Mouse (Mus musculus): ENCODE data around the gene Ttc7.
A peak's percentile ranks its signal among the peaks of the same experiment; 100 is the strongest.

The Ttc7 gene

DNA sequence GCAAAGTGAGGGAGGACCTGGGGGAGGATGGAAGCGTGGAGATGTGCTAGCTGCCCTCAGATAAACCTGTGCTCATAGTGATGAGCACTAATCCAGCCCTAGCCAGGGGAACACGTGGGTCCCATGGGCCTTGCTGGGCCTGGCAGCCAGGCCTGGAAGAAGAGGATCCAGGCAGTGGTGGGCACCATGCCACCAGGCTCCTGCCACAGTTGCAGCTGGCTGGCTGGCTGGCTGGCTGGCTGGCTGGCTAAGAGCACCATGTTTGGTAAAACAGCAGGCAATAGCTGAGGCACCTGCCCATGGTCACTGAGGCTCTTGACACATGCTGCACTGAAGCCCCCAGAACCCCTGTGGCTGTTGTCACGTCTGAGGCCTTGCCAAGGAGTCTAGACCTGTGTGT is 85.0 kb downstream of the Ttc7 start:
- DNase-seq (ENCODE audit: low spot score in 2 of 2), result peak; percentile 57 to 86

GRCm38 (mm10) chr17:87368481-87368880 is 85.8 kb downstream of the Ttc7 start:
- DNase-seq (ENCODE audit: low spot score in 2 of 2), result no peak

DNA sequence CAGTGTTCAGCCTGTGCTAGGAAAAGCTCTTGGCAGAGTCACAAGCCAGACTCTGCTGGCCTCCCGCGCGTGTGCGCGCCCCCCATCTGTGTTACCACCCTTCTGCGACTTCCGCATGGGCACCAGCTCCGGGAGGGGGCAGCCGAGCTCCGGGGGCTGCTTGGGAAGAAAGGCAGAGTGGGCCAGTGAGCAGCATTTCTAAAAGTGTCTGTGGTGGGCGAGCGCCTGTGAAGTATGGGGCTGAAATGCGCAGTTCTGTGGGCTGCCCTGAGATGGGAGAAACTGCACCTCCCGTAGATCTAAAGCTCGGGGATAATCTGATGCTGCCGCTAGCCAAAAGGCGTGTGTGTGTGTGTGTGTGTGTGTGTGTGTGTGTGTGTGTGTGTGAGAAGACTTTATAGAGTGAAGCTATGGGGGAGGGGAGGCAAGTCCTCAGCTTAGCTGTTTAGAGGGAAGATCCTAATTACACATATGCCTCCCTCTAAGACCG is 86.6 kb downstream of the Ttc7 start:
- no peak for DNase-seq (ENCODE audit: low spot score in 2 of 2)

GRCm38 (mm10) chr17:87372189-87372588 is 89.5 kb downstream of the Ttc7 start:
- no peak for DNase-seq (ENCODE audit: low spot score in 2 of 2)

DNA sequence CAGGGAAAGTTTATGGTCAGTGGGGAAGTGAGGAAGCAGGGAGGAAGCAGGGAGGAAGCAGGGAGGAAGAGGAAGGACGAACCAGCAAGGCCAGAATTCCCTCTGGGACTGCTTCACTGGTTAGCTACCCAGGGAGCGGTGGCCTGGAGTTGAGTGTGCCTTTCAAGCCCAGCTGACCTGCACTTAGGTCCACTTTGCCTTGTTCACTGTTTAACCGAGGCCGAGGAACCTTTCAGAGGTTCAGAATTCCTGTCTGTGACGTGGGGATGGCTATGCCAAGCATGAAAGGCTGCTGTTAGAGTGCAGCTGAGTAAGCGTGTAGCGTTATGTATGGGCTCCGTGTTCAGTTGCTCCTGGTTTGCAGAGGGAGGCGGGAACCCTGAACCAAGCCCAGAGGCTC is 90.6 kb downstream of the Ttc7 start:
- DNase-seq (ENCODE audit: low spot score in 2 of 2), result no peak

DNA sequence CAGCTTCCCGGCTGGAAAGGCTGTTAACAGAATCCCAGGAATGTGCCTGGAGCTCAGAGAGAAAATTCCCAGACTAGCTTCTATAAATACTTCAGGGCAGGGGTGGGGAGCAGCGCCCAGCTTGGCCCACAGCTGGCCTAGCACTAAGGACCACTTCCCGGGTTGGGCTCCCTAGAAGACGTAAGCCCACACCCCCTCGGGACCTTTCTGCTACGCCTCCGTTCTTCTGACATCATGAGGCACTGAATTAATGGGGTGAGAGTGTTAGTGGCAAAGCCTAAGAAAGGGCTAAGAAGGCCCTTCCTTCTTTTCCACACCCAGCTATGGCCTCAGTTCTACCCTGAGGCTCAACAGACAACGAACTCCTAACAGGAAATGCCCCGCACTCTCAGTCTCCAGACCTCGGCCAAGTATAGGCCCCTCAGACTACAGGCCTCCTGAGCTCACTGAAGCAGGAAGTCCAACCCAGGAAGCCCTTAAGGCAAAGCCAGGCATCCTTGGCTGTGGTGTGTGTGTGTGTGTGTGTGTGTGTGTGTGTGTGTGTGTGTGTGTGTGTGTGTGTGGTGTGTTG is 93.3 kb downstream of the Ttc7 start:
- no peak for DNase-seq (ENCODE audit: low spot score in 2 of 2)

- no peak for DNase-seq (ENCODE audit: low spot score in 2 of 2)
These were observed 94.3 kb downstream of the Ttc7 start for GRCm38 (mm10) chr17:87376831-87377471.

DNA sequence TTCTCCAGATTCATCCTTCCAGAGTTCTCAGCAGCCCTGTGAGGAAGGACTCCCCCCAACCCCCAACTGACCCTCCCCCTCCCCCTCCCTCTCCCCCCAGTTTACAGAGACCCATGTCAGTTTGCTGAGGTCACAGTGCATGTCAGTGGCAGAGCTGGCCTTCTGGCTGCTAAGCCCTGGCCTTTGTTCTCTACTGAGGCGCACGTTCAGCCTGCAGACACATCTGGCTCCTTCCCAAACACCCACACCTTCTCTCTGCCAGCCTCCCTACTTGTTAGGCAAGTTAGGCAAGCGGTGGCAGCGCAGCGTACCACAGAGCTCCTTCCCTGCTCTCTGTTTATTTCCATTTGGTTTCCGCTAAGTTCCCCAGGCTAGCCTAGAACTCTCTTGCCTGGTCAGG is 94.8 kb downstream of the Ttc7 start:
- no peak for DNase-seq (ENCODE audit: low spot score in 2 of 2)

DNA sequence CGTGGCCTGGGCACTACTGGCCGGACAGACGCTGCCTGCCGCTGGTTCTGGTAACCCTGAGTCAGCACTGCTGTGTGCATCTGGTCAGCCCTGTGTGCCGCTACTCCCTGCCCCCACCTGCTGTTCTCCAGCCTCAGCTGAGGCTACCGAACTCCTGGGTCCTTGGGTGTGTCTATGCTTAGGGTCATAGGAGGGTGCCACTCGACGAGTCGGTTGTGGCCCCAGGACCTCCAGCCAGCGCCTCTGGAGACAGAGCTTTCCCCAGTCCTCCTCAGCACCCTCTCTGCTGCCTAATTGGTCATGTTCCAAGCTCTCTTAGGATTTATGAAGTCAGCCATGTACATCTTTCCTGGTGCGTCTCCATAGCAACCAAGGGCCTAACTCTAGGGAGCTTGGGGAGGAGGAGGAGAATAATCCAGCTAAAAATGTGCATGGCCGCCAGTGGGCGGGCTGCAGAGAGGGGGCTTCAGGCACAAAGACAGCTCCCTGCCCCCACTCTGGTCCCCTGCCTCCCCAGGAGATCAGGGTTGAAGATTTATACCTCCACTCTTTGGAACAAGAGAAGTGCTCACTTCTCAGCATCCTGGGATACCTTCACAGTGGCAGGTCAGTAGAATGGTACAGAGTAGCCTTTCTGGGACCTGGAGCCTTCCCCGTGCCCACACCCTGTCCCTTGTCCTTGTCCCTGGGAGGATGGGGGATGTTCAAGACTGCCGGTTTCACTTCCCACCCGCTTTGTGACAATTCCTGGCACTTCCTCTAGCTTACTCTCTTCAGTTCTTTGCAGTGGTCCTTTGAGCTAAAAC is 95.9 kb downstream of the Ttc7 start:
- no peak for DNase-seq (ENCODE audit: low spot score in 2 of 2)

- DNase-seq (ENCODE audit: low spot score in 2 of 2), result no peak
These were observed 96.5 kb downstream of the Ttc7 start for GRCm38 (mm10) chr17:87379160-87379624.

DNA sequence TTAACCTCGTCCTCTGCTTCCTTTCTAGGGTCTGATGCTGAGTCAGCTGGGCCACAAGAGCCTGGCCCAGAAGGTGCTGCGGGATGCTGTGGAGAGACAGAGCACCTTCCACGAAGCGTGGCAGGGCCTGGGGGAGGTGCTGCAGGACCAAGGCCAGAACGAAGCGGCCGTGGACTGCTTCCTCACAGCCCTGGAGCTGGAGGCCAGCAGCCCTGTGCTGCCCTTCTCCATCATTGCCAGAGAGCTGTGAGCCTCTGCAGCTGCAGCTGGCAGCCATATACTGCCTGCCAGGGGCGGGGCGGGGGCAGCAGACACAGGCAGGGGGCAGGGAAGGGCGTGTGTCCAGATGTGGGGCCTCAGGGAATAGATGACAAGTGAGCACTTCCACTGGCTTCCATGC is 97.1 kb downstream of the Ttc7 start:
- DNase-seq (ENCODE audit: low spot score in 2 of 2), result no peak

DNA sequence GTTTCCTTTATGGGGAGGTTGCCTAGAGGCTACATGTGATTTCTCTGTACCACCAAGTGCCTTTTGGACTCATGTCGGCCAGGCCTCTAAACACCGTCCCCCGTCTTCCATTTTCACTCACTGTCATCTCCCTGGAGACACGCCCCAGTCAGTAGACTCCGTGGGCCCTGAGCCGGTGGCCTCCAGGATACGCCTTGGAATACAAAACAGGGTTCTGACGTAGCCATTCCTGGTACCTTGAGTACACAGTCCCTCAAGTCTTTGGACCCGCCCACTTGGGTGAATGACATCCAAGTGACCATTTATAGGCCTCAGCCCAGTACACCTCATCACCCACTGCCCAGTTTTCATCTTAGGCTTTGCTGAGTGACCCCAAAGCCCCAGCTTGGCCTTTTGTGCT is 98.0 kb downstream of the Ttc7 start:
- no peak for DNase-seq (ENCODE audit: low spot score in 2 of 2)

DNA sequence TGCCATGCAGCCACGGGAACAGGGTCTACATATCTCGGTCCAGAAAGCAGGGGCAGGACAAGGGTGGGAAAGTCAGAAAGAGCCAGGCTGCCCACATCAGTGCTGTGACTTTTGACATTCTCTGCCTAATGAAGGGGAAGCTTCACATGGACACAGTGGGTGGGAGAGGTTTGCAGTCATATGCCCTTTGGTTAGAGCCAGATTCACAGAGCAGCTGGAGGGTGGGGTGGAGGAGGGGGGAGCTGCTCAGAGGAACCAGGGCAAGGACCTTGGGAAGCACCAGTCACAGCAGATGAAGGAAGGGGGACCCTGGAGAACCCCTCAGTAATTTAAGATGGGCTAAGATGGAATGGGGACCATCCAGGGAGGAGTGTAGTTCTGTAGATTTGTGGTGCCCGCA is 103.1 kb downstream of the Ttc7 start:
- no peak for DNase-seq (ENCODE audit: low spot score in 2 of 2)

DNA sequence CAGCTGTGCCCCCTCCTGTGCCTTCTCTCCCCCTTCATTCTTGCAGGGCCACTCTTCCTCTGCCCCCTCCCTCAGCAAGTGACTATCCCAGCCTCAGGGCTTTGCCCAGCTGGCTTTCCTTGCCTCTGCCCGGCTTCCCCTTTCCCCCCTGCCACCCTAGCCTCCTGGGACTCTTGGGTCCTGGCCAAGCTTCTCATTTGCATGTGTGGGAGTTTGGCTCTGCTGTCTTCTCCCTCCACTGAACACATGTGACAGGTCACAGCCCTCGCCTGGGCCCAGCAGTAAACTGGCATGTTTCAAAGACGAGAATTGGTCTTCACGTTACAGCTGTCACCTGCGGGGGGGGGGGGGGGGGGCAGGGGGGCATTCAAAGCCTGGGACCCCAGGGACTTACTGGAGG is 104.4 kb downstream of the Ttc7 start:
- DNase-seq (ENCODE audit: low spot score in 2 of 2), result no peak

- DNase-seq (ENCODE audit: low spot score in 2 of 2), result no peak
These were observed 108.6 kb downstream of the Ttc7 start for GRCm38 (mm10) chr17:87391242-87391641.

DNA sequence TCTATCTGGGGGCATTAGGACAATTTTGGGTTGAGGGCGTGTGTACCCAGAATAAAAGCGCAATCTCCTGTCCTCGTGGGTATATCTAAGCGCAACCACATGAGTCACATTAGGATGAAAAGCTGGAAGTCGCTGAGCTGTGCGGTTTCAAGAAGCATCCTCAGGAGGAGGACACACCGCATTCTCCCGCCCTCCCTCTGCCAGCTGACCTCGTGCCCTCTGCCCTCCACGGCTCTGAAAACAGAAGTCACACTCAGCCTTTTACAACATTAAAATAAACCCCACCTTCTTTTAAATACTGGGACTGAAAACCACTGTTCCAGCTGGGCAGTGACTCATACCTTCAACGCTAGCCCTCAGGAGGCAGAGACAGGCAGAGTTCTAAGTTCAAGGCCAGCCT is 114.4 kb downstream of the Ttc7 start:
- DNase-seq (ENCODE audit: low spot score in 2 of 2), result no peak

DNA sequence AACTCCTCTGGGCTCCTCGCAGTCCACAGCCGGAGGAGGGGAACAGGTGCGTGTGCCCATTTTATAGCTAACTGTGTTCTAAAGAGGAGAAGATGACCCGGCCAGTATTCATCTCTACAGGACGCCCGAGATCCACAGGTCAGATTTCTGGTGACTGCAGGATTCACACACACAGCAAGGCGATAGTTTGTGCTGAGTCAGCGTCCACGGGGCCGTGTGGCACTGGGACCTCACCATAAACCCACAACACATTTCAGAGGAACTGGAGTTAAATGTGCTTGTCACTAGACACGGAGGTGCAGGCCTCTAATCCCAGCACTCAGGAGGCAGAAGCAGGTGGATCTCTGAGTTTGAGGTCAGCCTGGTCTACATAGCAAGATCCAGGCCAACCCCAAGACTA is 119.8 kb downstream of the Ttc7 start:
- no peak for DNase-seq (ENCODE audit: low spot score in 2 of 2)

DNA sequence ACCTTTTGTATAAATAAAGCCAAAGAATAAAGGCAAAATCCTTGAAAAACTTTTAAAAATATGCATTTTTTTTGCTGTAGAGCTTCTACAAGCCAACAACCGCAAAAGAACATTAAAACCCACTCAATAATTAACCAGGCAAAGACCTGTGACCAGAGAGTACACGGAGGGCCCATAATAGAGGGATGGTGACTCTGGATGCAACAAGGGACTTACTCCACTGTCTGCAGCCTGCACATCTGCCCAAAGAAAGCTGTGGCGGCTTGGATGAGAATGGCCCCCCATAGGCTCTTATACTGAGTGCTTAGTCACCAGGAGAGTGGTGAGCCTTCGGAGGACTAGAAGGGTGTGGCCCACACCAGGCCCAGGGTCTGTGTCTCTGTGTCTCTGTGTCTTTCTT is 120.8 kb downstream of the Ttc7 start:
- DNase-seq (ENCODE audit: low spot score in 2 of 2), result no peak

GRCm38 (mm10) chr17:87405576-87405975 is 122.9 kb downstream of the Ttc7 start:
- no peak for DNase-seq (ENCODE audit: low spot score in 2 of 2)

DNA sequence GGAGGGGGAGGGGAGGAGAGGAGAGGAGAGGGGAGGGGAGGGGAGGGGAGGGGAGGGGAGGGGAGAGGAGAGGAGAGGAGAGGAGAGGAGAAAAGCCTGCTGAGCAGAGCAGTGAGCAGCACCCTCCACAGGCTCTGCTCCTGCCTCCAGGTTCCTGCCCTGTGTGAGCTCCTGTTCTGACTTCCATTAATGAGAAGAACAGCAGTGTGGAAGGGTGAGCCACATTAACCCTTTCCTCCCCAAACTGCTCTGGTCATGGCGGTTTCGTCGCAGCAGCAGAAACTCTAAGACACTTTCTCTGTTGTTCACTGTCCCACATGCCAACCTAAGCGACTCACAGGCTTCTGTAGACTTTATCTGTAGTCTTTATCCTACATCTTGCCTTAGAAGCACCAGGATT is 124.0 kb downstream of the Ttc7 start:
- no peak for DNase-seq (ENCODE audit: low spot score in 2 of 2)

DNA sequence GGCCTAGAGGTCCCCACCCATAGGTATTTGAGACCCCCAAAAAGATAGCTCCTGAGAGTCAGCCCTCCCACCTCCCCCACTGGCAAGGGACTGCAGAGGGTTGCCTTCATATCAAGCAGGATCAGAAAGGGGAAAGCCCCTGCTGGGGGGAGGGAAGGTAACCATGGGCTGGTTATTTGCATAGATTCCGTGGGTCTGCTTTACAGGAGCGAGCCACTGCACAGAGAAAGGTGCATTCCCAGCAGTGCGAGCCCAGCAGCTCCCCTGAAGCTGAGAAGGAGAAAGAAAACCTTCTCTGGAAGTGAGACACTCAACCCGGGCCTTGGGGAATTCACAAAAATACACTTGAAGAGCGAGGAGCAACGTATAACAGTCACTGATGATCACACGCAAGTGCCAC is 135.4 kb downstream of the Ttc7 start:
- no peak for DNase-seq (ENCODE audit: low spot score in 2 of 2)

GRCm38 (mm10) chr17:87427511-87427910 is 144.8 kb downstream of the Ttc7 start, which contains the start of gene Stpg4:
Gene Stpg4, minus strand, starts transcription at chr17:87427741.
- no peak for DNase-seq (ENCODE audit: low spot score in 2 of 2)

- DNase-seq (ENCODE audit: low spot score in 2 of 2), result no peak
These were observed 146.7 kb downstream of the Ttc7 start for GRCm38 (mm10) chr17:87429431-87429830.

Data from cerebellum, postnatal 4 days (tissue).